Mouse (Mus musculus) heart, embryonic 12.5 days (tissue): ENCODE measurements around the gene Rnf4. TPM values are rescaled to one million over a fixed set of nuclear protein-coding genes. Genes with fewer than 3 reads are reported as not detected.

Experiments
- ATAC-seq: fragments of 200-750 bp; cut with Nextera tagmentation; 2 replicates; pipeline ENCODE4 v1.8.0; 2017; ENCODE audit warnings: moderate TSS enrichment, moderate library complexity; ENCODE audit not compliant: insufficient number of reproducible peaks, low FRiP score
- H3K27ac ChIP-seq: fragments of 300-500 bp; sonication (generic); 2 replicates; pipeline ENCODE4 v1.5.1; 2016; ENCODE audit warnings: mild to moderate bottlenecking, moderate library complexity; ENCODE audit not compliant: poor library complexity, severe bottlenecking
- H3K27me3 ChIP-seq: fragments of 300-500 bp; sonication (generic); replicated peaks from 2 replicates; pipeline ENCODE4 v1.6.1; 2016; ENCODE audit warnings: mild to moderate bottlenecking, moderate library complexity
- H3K36me3 ChIP-seq: fragments of 300-500 bp; sonication (generic); 2 replicates; pipeline ENCODE4 v1.6.1; 2016; ENCODE audit warnings: mild to moderate bottlenecking, moderate library complexity
- H3K4me1 ChIP-seq: fragments of 300-500 bp; sonication (generic); replicated peaks from 2 replicates; pipeline ENCODE4 v1.6.1; 2016; ENCODE audit warnings: mild to moderate bottlenecking
- H3K4me2 ChIP-seq: fragments of 300-500 bp; sonication (generic); 2 replicates; pipeline ENCODE4 v1.6.1; 2016; ENCODE audit warnings: mild to moderate bottlenecking, moderate library complexity
- H3K4me3 ChIP-seq: fragments of 300-500 bp; sonication (generic); 2 replicates; pipeline ENCODE4 v1.5.1; 2016; ENCODE audit warnings: mild to moderate bottlenecking
- H3K9ac ChIP-seq: fragments of 300-500 bp; sonication (generic); 2 replicates; pipeline ENCODE4 v1.6.1; 2016; ENCODE audit warnings: mild to moderate bottlenecking, moderate library complexity
- H3K9me3 ChIP-seq: fragments of 300-500 bp; sonication (generic); replicated peaks from 2 replicates; pipeline ENCODE4 v1.6.1; 2016; ENCODE audit warnings: mild to moderate bottlenecking, moderate library complexity
- WGBS: fragments of 180-500 bp; shearing (Covaris S2); methylation state at CpG from one replicate; pipeline ENCODE4 v1.1.7; 2016; 5-methylcytosine and 5-hydroxymethylcytosine counted together
- polyA plus RNA-seq: library from polyadenylated mRNA; unstranded; fragments of >200 nt; fragmentation: Nextera tagmentation; extraction: Ambion mirVana; gene quantifications from 2 replicates; pipeline ENCODE4 v1.2.1, GENCODE M21; 2016

Rnf4 gene
- polyA plus RNA-seq, 1 experiment from 2014 or later, result 125 TPM

GRCm38 (mm10) chr5:34381700-34382099, 45.6 kb downstream of the Rnf4 start:
- Histone ChIP-seq H3K9me3 (peaks cover 6% of the 10 kb centered on the region; the same call in 1 of the 2 replicates), H3K27ac (no peak overlapping the region), H3K4me2 (no peak overlapping the region), H3K4me1 (peaks cover 13% of the 10 kb centered on the region), H3K4me3 (no peak overlapping the region), H3K9ac (no peak overlapping the region), H3K27me3 (no peaks in the 10 kb centered on the region), H3K36me3 (peaks cover 12% of the 10 kb centered on the region)
- ATAC-seq, result no peak
- 97% methylated on average over 2 of the region's 2 CpGs for WGBS

- H3K9me3 ChIP-seq, result peaks cover 6% of the 10 kb centered on the region; the same call in 1 of the 2 replicates
- H3K4me2 ChIP-seq, result no peak overlapping the region
- H3K36me3 ChIP-seq, result peaks cover 12% of the 10 kb centered on the region
- H3K4me1 ChIP-seq, result no peaks in the 10 kb centered on the region
- no peak overlapping the region for H3K4me3 ChIP-seq
- H3K9ac ChIP-seq, result no peak overlapping the region
- ATAC-seq, result no peak
- H3K27ac ChIP-seq, result no peak overlapping the region
- WGBS, result 95% methylated on average over 5 of the region's 5 CpGs
- no peaks in the 10 kb centered on the region for H3K27me3 ChIP-seq
These were observed 49.5 kb downstream of the Rnf4 start for GRCm38 (mm10) chr5:34385616-34386015.

GRCm38 (mm10) chr5:34386744-34387143, 50.7 kb downstream of the Rnf4 start:
- no peak overlapping the region for H3K4me3 ChIP-seq
- no peaks in the 10 kb centered on the region for H3K27me3 ChIP-seq
- H3K4me1 ChIP-seq, result no peaks in the 10 kb centered on the region
- peaks cover 6% of the 10 kb centered on the region; the same call in 1 of the 2 replicates for H3K9me3 ChIP-seq
- no peak overlapping the region for H3K4me2 ChIP-seq
- H3K27ac ChIP-seq, result no peak overlapping the region
- whole genome bisulfite sequencing, result 91% methylated on average over 2 of the region's 2 CpGs
- ATAC-seq, result no peak
- H3K36me3 ChIP-seq, result peaks cover 12% of the 10 kb centered on the region
- H3K9ac ChIP-seq, result no peak overlapping the region

- Histone ChIP-seq H3K27ac (no peak overlapping the region), H3K4me3 (no peak overlapping the region), H3K27me3 (no peaks in the 10 kb centered on the region), H3K36me3 (no peaks in the 10 kb centered on the region), H3K9me3 (no peaks in the 10 kb centered on the region), H3K4me1 (peaks cover 20% of the 10 kb centered on the region), H3K4me2 (no peak overlapping the region), H3K9ac (no peak overlapping the region)
- ATAC-seq, result no peak
- 91% methylated on average over 8 of the region's 8 CpGs for whole genome bisulfite sequencing
These were observed 57.2 kb downstream of the Rnf4 start for GRCm38 (mm10) chr5:34393251-34393650.

GRCm38 (mm10) chr5:34395347-34395746, 59.3 kb downstream of the Rnf4 start:
- Histone ChIP-seq H3K4me1 (peaks cover 29% of the 10 kb centered on the region), H3K4me3 (no peak overlapping the region), H3K27ac (no peak overlapping the region), H3K4me2 (no peak overlapping the region), H3K9ac (no peak overlapping the region), H3K27me3 (no peaks in the 10 kb centered on the region), H3K9me3 (no peaks in the 10 kb centered on the region), H3K36me3 (no peaks in the 10 kb centered on the region)
- no peak for ATAC-seq
- 85% methylated on average over 1 of the region's 1 CpGs for WGBS

- no peak overlapping the region for H3K27ac ChIP-seq
- no peaks in the 10 kb centered on the region for H3K9me3 ChIP-seq
- H3K4me2 ChIP-seq, result no peak overlapping the region
- H3K4me1 ChIP-seq, result peaks cover 29% of the 10 kb centered on the region
- no peak overlapping the region for H3K4me3 ChIP-seq
- no peak for ATAC-seq
- H3K36me3 ChIP-seq, result no peaks in the 10 kb centered on the region
- H3K9ac ChIP-seq, result no peak overlapping the region
- no peaks in the 10 kb centered on the region for H3K27me3 ChIP-seq
- 87% methylated on average over 2 of the region's 2 CpGs for WGBS
These were observed 59.9 kb downstream of the Rnf4 start for GRCm38 (mm10) chr5:34395850-34396540.

- ATAC-seq, result no peak
- H3K4me1 ChIP-seq, result peaks cover 41% of the 10 kb centered on the region
- 91% methylated on average over 2 of the region's 2 CpGs for WGBS
- no peaks in the 10 kb centered on the region for H3K36me3 ChIP-seq
- H3K9me3 ChIP-seq, result no peaks in the 10 kb centered on the region
- no peak overlapping the region for H3K4me3 ChIP-seq
- H3K27me3 ChIP-seq, result no peaks in the 10 kb centered on the region
- H3K9ac ChIP-seq, result no peak overlapping the region
- H3K4me2 ChIP-seq, result no peak overlapping the region
- no peak overlapping the region for H3K27ac ChIP-seq
These were observed 61.8 kb downstream of the Rnf4 start for GRCm38 (mm10) chr5:34397866-34398265.

GRCm38 (mm10) chr5:34398326-34398725, 62.2 kb downstream of the Rnf4 start:
- H3K9ac ChIP-seq, result no peak overlapping the region
- no peak for ATAC-seq
- H3K4me1 ChIP-seq, result peaks cover 45% of the 10 kb centered on the region
- no peaks in the 10 kb centered on the region for H3K27me3 ChIP-seq
- no peaks in the 10 kb centered on the region for H3K9me3 ChIP-seq
- H3K4me2 ChIP-seq, result no peak overlapping the region
- no peak overlapping the region for H3K27ac ChIP-seq
- H3K36me3 ChIP-seq, result no peaks in the 10 kb centered on the region
- H3K4me3 ChIP-seq, result no peak overlapping the region
- 73% methylated on average over 1 of the region's 1 CpGs for WGBS

Other genes starting within 250 kb of the Rnf4 start
- gene Poln, start 166.8 kb upstream of the Rnf4 start, polyA plus RNA-seq, result 0.37 and 0.40 TPM in 2 replicates
- 30.8 and 32.0 TPM in 2 replicates for gene Haus3, start 166.8 kb upstream of the Rnf4 start, polyA plus RNA-seq
- 23.8 and 24.5 TPM in 2 replicates for gene Mxd4, start 148.6 kb upstream of the Rnf4 start, polyA plus RNA-seq
- 0.28 and 0.37 TPM in 2 replicates for gene Zfyve28, start 47.8 kb upstream of the Rnf4 start, polyA plus RNA-seq
- gene Cfap99, start 47.7 kb upstream of the Rnf4 start, polyA plus RNA-seq, result 0.08 TPM in 1 of 2 replicates, not detected in the other
- gene Fam193a, start 33.6 kb downstream of the Rnf4 start, polyA plus RNA-seq, result 7.8 and 8.5 TPM in 2 replicates
- 15.8 and 19.5 TPM in 2 replicates for gene Tnip2, start 177.7 kb downstream of the Rnf4 start, polyA plus RNA-seq
- gene Sh3bp2, start 189.5 kb downstream of the Rnf4 start, polyA plus RNA-seq, result 3.0 and 6.4 TPM in 2 replicates
- gene Add1, start 237.4 kb downstream of the Rnf4 start, polyA plus RNA-seq, result 188 and 189 TPM in 2 replicates